Mouse (Mus musculus) myocyte (in vitro differentiated cells): Measurements from ENCODE around the gene Zdhhc20.

Experiments used
- POLR2A ChIP-seq: IDR thresholded peaks from one replicate; pipeline ENCODE4 v1.6.1; 2011; ENCODE audit warnings: low read depth, mild to moderate bottlenecking, control low read depth, moderate library complexity; ENCODE audit not compliant: insufficient read length
- USF1 ChIP-seq: IDR thresholded peaks from one replicate; pipeline ENCODE4 v1.6.1; 2011; ENCODE audit warnings: low read depth, mild to moderate bottlenecking, control low read depth, moderate library complexity

- TF ChIP-seq USF1 (no peak), POLR2A (no peak)
Measured at GRCm38 (mm10) chr14:57896882-57897281, 6.8 kb upstream of the Zdhhc20 start.
